Mouse (Mus musculus) heart, postnatal 36 days (tissue): ENCODE measurements around the gene Mars. TPM values are rescaled to one million over a fixed set of nuclear protein-coding genes. Genes with fewer than 3 reads are reported as not detected.

Experiments
- DNase-seq, 2 experiments: peaks; one replicate each; pipeline ENCODE4 v3.0.0; 2021 to 2022
- intact Hi-C: fragments of 180-260 bp; cut with DNase I; formaldehyde crosslinking; loops from one replicate; pipeline ENCODE4 v1.15.1; 2025
- total RNA-seq, 2 experiments: library from RNA; stranded (reverse); gene quantifications; 2 replicates each; pipeline ENCODE4 v1.2.3; 2021

The Mars gene
- 10 to 100 TPM; 41.0 to 46.4 TPM for total RNA-seq

GRCm38 (mm10) chr10:127311476-127312355 is at the start of gene Mars:
Mars (minus strand) TSS chr10:127311786.
- intact Hi-C loops: loop anchor here (1.0 kb wide), 2 partner anchors 20 to 45 kb away; partner anchors contain the start of gene Dctn2

GRCm38 (mm10) chr10:127360714-127361113 is 49.1 kb upstream of the Mars start:
- no peak for DNase-seq
- intact Hi-C loops: no loop called here

More at GRCm38 (mm10) chr10:127311476-127312355, at the start of gene Mars:
- peak; percentile 92 to 94 for DNase-seq

GRCm38 (mm10) chr10:127355336-127355735 is 43.8 kb upstream of the Mars start:
- intact Hi-C loops: no loop called here

GRCm38 (mm10) chr10:127353909-127354895 is 42.6 kb upstream of the Mars start, which contains the start of gene Inhbe:
Inhbe (minus strand) TSS chr10:127354411.
- intact Hi-C loops: loop anchor here (5.0 kb wide), 2 partner anchors 83 to 98 kb away; no protein-coding TSS in a partner anchor
- DNase-seq: peak in 1 of 2 experiments; percentile 22

More at GRCm38 (mm10) chr10:127355336-127355735, 43.8 kb upstream of the Mars start:
- DNase-seq: no peak

GRCm38 (mm10) chr10:127352766-127353165 is 41.2 kb upstream of the Mars start:
- no peak for DNase-seq
- intact Hi-C loops: loop anchor here (5.0 kb wide), 2 partner anchors 85 to 100 kb away; no protein-coding TSS in a partner anchor

GRCm38 (mm10) chr10:127352187-127352586 is 40.6 kb upstream of the Mars start:
- no peak for DNase-seq
- intact Hi-C loops: loop anchor here (5.0 kb wide), 2 partner anchors 85 to 100 kb away; no protein-coding TSS in a partner anchor

GRCm38 (mm10) chr10:127351719-127352118 is 40.1 kb upstream of the Mars start:
- DNase-seq: no peak
- intact Hi-C loops: loop anchor here (5.0 kb wide), 2 partner anchors 86 to 101 kb away; no protein-coding TSS in a partner anchor

GRCm38 (mm10) chr10:127351285-127351595 is 39.7 kb upstream of the Mars start:
- DNase-seq: no peak
- intact Hi-C loops: loop anchor here (5.0 kb wide), 2 partner anchors 86 to 101 kb away; no protein-coding TSS in a partner anchor

GRCm38 (mm10) chr10:127350594-127351284 is 39.2 kb upstream of the Mars start:
- intact Hi-C loops: loop anchor here (5.0 kb wide), 2 partner anchors 87 to 102 kb away; no protein-coding TSS in a partner anchor
- DNase-seq: peak; percentile 55 to 65

GRCm38 (mm10) chr10:127349810-127350209 is 38.2 kb upstream of the Mars start:
- no peak for DNase-seq
- intact Hi-C loops: loop anchor here (5.0 kb wide), 2 partner anchors 87 to 102 kb away; no protein-coding TSS in a partner anchor

GRCm38 (mm10) chr10:127348957-127349356 is 37.4 kb upstream of the Mars start:
- intact Hi-C loops: no loop called here
- DNase-seq: no peak

- intact Hi-C loops: no loop called here
- DNase-seq: no peak
Observed at GRCm38 (mm10) chr10:127346173-127346572, 34.6 kb upstream of the Mars start.

- DNase-seq: no peak
- intact Hi-C loops: no loop called here
Observed at GRCm38 (mm10) chr10:127343029-127343428, 31.4 kb upstream of the Mars start.

- peak; percentile 88 to 89 for DNase-seq
- intact Hi-C loops: no loop called here
Observed at GRCm38 (mm10) chr10:127341891-127342639, 30.5 kb upstream of the Mars start, which contains the start of gene Gli1. Gli1 (minus strand) TSS chr10:127341974.

- no peak for DNase-seq
- intact Hi-C loops: no loop called here
Observed at GRCm38 (mm10) chr10:127341360-127341690, 29.7 kb upstream of the Mars start.

- intact Hi-C loops: no loop called here
- DNase-seq: no peak
Observed at GRCm38 (mm10) chr10:127340577-127341359, 29.2 kb upstream of the Mars start.

- peak; percentile 59 to 72 for DNase-seq
- intact Hi-C loops: loop anchor here (5.0 kb wide), 1 partner anchor 218 kb away; the partner anchor contains the start of gene Os9
Observed at GRCm38 (mm10) chr10:127339683-127340576, 28.3 kb upstream of the Mars start.
